Mouse (Mus musculus) bone marrow, adult 2 months (tissue): ENCODE data around the gene Arhgef3.

Experiments
- CTCF ChIP-seq: fragments of 200-500 bp; IDR thresholded peaks from 2 replicates; pipeline ENCODE4 v1.5.1; 2011; ENCODE audit warnings: low read length, control low read depth; ENCODE audit not compliant: control insufficient read depth, insufficient read depth
- POLR2A ChIP-seq: fragments of 200-500 bp; IDR thresholded peaks from 2 replicates; pipeline ENCODE4 v1.6.1; 2011; ENCODE audit warnings: low read depth, mild to moderate bottlenecking, control low read depth, low read length, borderline replicate concordance; ENCODE audit not compliant: control insufficient read depth

GRCm38 (mm10) chr14:27436826-27437225, 322.1 kb downstream of the Arhgef3 start:
- TF ChIP-seq CTCF (no peak), POLR2A (no peak)
